Mouse (Mus musculus): ENCODE measurements around the gene Sash1.

Sash1 gene

GRCm38 (mm10) chr10:8692531-8692930 is 193.3 kb downstream of the Sash1 start:
- in situ Hi-C loops (cut with MboI, MseI): no loop called here

GRCm38 (mm10) chr10:8686219-8686618 is 199.7 kb downstream of the Sash1 start:
- in situ Hi-C loops (cut with MboI, MseI): loop anchor here (10.0 kb wide), 1 partner anchor 1661 kb away; no protein-coding TSS in a partner anchor

GRCm38 (mm10) chr10:8685269-8685668 is 200.6 kb downstream of the Sash1 start:
- in situ Hi-C loops (cut with MboI, MseI): loop anchor here (10.0 kb wide), 1 partner anchor 1660 kb away; no protein-coding TSS in a partner anchor

- in situ Hi-C loops (cut with MboI, MseI): loop anchor here (10.0 kb wide), 1 partner anchor 1658 kb away; no protein-coding TSS in a partner anchor
Measured at GRCm38 (mm10) chr10:8682900-8683299, 203.0 kb downstream of the Sash1 start.

- in situ Hi-C loops (cut with MboI, MseI): loop anchor here (10.0 kb wide), 1 partner anchor 1658 kb away; no protein-coding TSS in a partner anchor
Measured at GRCm38 (mm10) chr10:8682341-8682740, 203.5 kb downstream of the Sash1 start.

- in situ Hi-C loops (cut with MboI, MseI): loop anchor here (10.0 kb wide), 1 partner anchor 902 kb away; no protein-coding TSS in a partner anchor
Measured at GRCm38 (mm10) chr10:8676722-8677121, 209.1 kb downstream of the Sash1 start.

Data from T-helper 1 cell (primary cell).